Mouse (Mus musculus): ENCODE data around the gene Chil1.

DNA sequence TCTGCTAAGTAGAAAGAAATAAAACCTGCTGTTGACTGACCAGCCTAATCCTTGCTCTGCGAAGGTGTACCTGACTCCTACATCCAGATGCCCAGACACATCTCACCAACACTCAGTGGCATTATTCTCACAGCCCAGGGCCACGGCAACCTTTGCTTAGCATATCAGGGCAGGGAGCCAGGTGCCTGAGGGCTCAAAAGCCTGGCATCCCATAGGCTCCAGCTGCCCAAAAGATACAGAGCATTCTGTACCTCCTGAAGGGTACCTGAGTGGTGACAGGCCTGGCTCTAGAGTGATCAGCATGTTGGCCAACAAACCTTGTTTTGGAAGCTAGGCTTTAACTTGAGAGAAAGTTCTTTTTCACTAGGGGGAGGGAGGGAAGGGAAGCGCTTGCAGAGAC is 49.3 kb downstream of the Chil1 start:
- TF ChIP-seq EP300 (IDR thresholded peaks at IDR 0.05; ENCODE audit: low read length) (no peak), POLR2A (IDR thresholded peaks at IDR 0.05; ENCODE audit: low read depth, low read length) (no peak)
